Mouse (Mus musculus): ENCODE measurements around the gene Gm6657.

DNA sequence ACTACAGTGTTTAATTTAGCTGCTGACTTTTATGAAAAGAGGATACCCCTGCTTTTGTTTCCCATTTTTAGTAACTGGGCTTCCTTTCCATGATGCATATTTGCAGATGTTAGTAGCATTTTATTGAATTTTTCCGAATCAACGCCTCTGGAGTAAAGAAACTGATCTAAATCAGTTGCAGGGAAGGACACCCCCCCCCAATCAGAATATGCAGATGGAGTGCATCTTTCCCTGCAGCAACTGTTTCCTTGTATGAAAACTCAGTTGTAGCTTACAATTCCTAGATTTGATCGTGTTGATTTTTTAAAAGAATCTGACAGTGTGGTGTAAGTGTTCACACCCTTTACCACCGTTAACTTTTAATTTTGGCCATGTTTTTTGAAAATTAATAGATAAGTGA, 34.1 kb downstream of the Gm6657 start:
- TF ChIP-seq CTCF (IDR thresholded peaks at IDR 0.05; ENCODE audit: control insufficient read depth, insufficient read depth, insufficient replicate concordance, low read depth, low read length) (no peak), POLR2A (IDR thresholded peaks at IDR 0.05; ENCODE audit: control insufficient read depth, low read depth, low read length) (no peak)

All from testis, adult 2 months (tissue).